Mouse (Mus musculus): ENCODE results near the gene Pde4d. TPM values are rescaled to one million over a fixed set of nuclear protein-coding genes. Genes with fewer than 3 reads are reported as not detected.

Pde4d gene
- total and polyA plus RNA-seq, 3 experiments: 18.5 to 18.8 TPM; not detected in 1

DNA sequence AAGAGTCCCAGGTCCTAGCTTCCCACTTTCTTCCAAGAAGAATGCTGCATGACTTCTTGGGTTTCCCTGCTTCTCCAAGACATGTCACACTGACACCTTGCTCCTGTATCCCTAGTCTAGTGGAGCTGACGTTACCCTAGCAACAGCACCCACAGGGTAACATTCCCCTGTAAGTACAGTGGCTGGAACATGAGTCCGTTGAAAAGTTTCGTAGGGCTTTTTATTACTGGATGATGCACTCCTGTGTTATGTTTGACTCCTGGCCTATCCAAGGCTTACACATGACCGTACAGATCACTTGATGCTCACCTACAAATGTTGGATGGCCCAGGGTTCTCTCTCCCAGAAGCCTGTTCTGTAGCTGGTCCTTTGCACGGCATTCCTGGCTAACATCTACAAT is 1307.1 kb downstream of the Pde4d start:
- Histone ChIP-seq H3K9me3 (replicated peaks; ENCODE audit: insufficient read depth, low read length) (no peaks in the 10 kb centered on the region), H3K27me3 (ENCODE audit: control insufficient read depth in 1 of 2, insufficient read depth in 2 of 2, low read length in 2 of 2) (no peaks in the 10 kb centered on the region), H3K4me1 (ENCODE audit: control insufficient read depth in 1 of 2, insufficient read depth in 2 of 2, low read length in 2 of 2) (no peaks in the 10 kb centered on the region), H3K36me3 (ENCODE audit: control insufficient read depth in 1 of 2, insufficient read depth in 2 of 2, low read length in 2 of 2) (peaks cover 3 to 16% of the 10 kb centered on the region in 2 experiments), H3K27ac (ENCODE audit: control insufficient read depth, low read depth, low read length) (no peak overlapping the region), H3K4me3 (ENCODE audit: control insufficient read depth in 1 of 2, insufficient read depth in 1 of 2, low read depth in 2 of 2, low read length in 2 of 2) (no peak overlapping the region), H3K79me2 (ENCODE audit: control insufficient read depth, insufficient read depth, low read length, poor library complexity) (peaks cover 2% of the 10 kb centered on the region; the same call in 1 of the 2 replicates), H3K9ac (ENCODE audit: control insufficient read depth, low read depth, low read length, poor library complexity, severe bottlenecking) (no peak overlapping the region)
- DNase-seq (ENCODE audit: low read depth, low spot score): no peak
- no peak for TF ChIP-seq MEF2A (IDR thresholded peaks at IDR 0.05; ENCODE audit: extremely low read depth, insufficient replicate concordance, low read depth, low read length, poor library complexity, severe bottlenecking)
- TF ChIP-seq KAT2A (conservative IDR thresholded peaks at IDR 0.05; ENCODE audit: low read depth, low read length): no peak
- no peak for TF ChIP-seq TCF12 (IDR thresholded peaks at IDR 0.05; ENCODE audit: low read depth, low read length)
- TF ChIP-seq USF1 (IDR thresholded peaks at IDR 0.05; ENCODE audit: low read depth, low read length): no peak
- no peak for TF ChIP-seq CHD2 (IDR thresholded peaks at IDR 0.05; ENCODE audit: low read length)
- TF ChIP-seq ZNF384 (IDR thresholded peaks at IDR 0.05; ENCODE audit: low read depth, low read length): no peak
- TF ChIP-seq EP300 (IDR thresholded peaks at IDR 0.05; ENCODE audit: low read depth in 1 of 2, low read length in 2 of 2): no peak
- TF ChIP-seq MXI1 (IDR thresholded peaks at IDR 0.05; ENCODE audit: low read depth, low read length): no peak
- TF ChIP-seq SMC3 (IDR thresholded peaks at IDR 0.05; ENCODE audit: low read depth, low read length): no peak
- TF ChIP-seq MAZ (IDR thresholded peaks at IDR 0.05; ENCODE audit: low read depth, low read length): no peak
- no peak for TF ChIP-seq MYB (IDR thresholded peaks at IDR 0.05; ENCODE audit: low read depth, low read length)
- no peak for TF ChIP-seq RAD21 (IDR thresholded peaks at IDR 0.05; ENCODE audit: low read depth, low read length)
- TF ChIP-seq CTCF (IDR thresholded peaks at IDR 0.05 in 2 of 3, conservative IDR thresholded peaks at IDR 0.05 in 1 of 3; ENCODE audit: control insufficient read depth in 1 of 3, insufficient read depth in 1 of 3, low read depth in 2 of 3, low read length in 3 of 3, poor library complexity in 1 of 3, severe bottlenecking in 1 of 3): no peak
- TF ChIP-seq MAFK (IDR thresholded peaks at IDR 0.05; ENCODE audit: borderline replicate concordance, low read depth, low read length): no peak
- no peak for TF ChIP-seq USF2 (IDR thresholded peaks at IDR 0.05; ENCODE audit: borderline replicate concordance in 1 of 2, insufficient read depth in 1 of 2, low read depth in 1 of 2, low read length in 2 of 2)
- TF ChIP-seq TBP (IDR thresholded peaks at IDR 0.05; ENCODE audit: low read depth, low read length): no peak
- no peak for TF ChIP-seq ELF1 (IDR thresholded peaks at IDR 0.05; ENCODE audit: low read depth, low read length)
- TF ChIP-seq HCFC1 (IDR thresholded peaks at IDR 0.05; ENCODE audit: low read depth, low read length): no peak
- no peak for TF ChIP-seq NRF1 (IDR thresholded peaks at IDR 0.05; ENCODE audit: insufficient read depth, low read depth, low read length, poor library complexity, severe bottlenecking)

- TF ChIP-seq CTCF (IDR thresholded peaks at IDR 0.05 in 2 of 3, conservative IDR thresholded peaks at IDR 0.05 in 1 of 3; ENCODE audit: control insufficient read depth in 1 of 3, insufficient read depth in 1 of 3, low read depth in 2 of 3, low read length in 3 of 3, poor library complexity in 1 of 3, severe bottlenecking in 1 of 3) (peak; percentile 55 to 75 (median 68)), RAD21 (IDR thresholded peaks at IDR 0.05; ENCODE audit: low read depth, low read length) (peak; percentile 77), MXI1 (IDR thresholded peaks at IDR 0.05; ENCODE audit: low read depth, low read length) (no peak), BHLHE40 (IDR thresholded peaks at IDR 0.05; ENCODE audit: borderline replicate concordance, low read depth, low read length) (no peak), ZNF384 (IDR thresholded peaks at IDR 0.05; ENCODE audit: low read depth, low read length) (peak; percentile 95), MAFK (IDR thresholded peaks at IDR 0.05; ENCODE audit: borderline replicate concordance, low read depth, low read length) (no peak), SMC3 (IDR thresholded peaks at IDR 0.05; ENCODE audit: low read depth, low read length) (peak; percentile 73), ZC3H11A (IDR thresholded peaks at IDR 0.05; ENCODE audit: low read depth, low read length) (peak; percentile 63), MEF2A (IDR thresholded peaks at IDR 0.05; ENCODE audit: extremely low read depth, insufficient replicate concordance, low read depth, low read length, poor library complexity, severe bottlenecking) (no peak)
- no peaks in the 10 kb centered on the region for H3K27me3 ChIP-seq (ENCODE audit: control insufficient read depth in 1 of 2, insufficient read depth in 2 of 2, low read length in 2 of 2)
- no peak overlapping the region for H3K4me3 ChIP-seq (ENCODE audit: control insufficient read depth in 1 of 2, insufficient read depth in 1 of 2, low read depth in 2 of 2, low read length in 2 of 2)
- H3K79me2 ChIP-seq (ENCODE audit: control insufficient read depth, insufficient read depth, low read length, poor library complexity): peaks cover 2% of the 10 kb centered on the region; the same call in 1 of the 2 replicates
- peak; percentile 41 for DNase-seq (ENCODE audit: low read depth, low spot score)
- peaks cover 3 to 16% of the 10 kb centered on the region in 2 experiments for H3K36me3 ChIP-seq (ENCODE audit: control insufficient read depth in 1 of 2, insufficient read depth in 2 of 2, low read length in 2 of 2)
- H3K9ac ChIP-seq (ENCODE audit: control insufficient read depth, low read depth, low read length, poor library complexity, severe bottlenecking): no peak overlapping the region
- H3K4me1 ChIP-seq (ENCODE audit: control insufficient read depth in 1 of 2, insufficient read depth in 2 of 2, low read length in 2 of 2): no peaks in the 10 kb centered on the region
- H3K9me3 ChIP-seq (replicated peaks; ENCODE audit: insufficient read depth, low read length): no peaks in the 10 kb centered on the region
- no peak overlapping the region for H3K27ac ChIP-seq (ENCODE audit: control insufficient read depth, low read depth, low read length)
Measured at GRCm38 (mm10) chr13:109759201-109759600, 1309.5 kb downstream of the Pde4d start.

All from MEL (cell line).